Mouse (Mus musculus) liver, postnatal 0 days (tissue): ENCODE data around the gene Slc16a5. TPM values are rescaled to one million over a fixed set of nuclear protein-coding genes. Genes with fewer than 3 reads are reported as not detected.

Source experiments
- ATAC-seq: fragments of 200-750 bp; cut with Nextera tagmentation; 2 replicates; pipeline ENCODE4 v1.8.0; 2017; ENCODE audit warnings: mild to moderate bottlenecking, moderate library complexity
- DNase-seq: peaks from one replicate; pipeline ENCODE4 v3.0.0-alpha.2; 2016
- H3K27ac ChIP-seq: fragments of 300-500 bp; sonication (generic); 2 replicates; pipeline ENCODE4 v1.5.1; 2014; ENCODE audit warnings: antibody characterized with exemption, moderate library complexity, mild to moderate bottlenecking, low read depth
- H3K27me3 ChIP-seq: fragments of 300-500 bp; sonication (generic); 2 replicates; pipeline ENCODE4 v1.6.1; 2014; ENCODE audit warnings: low read length, control low read depth, mixed read lengths; ENCODE audit not compliant: insufficient read depth
- H3K36me3 ChIP-seq: fragments of 300-500 bp; sonication (generic); replicated peaks from 2 replicates; pipeline ENCODE4 v1.6.1; 2014; ENCODE audit warnings: mild to moderate bottlenecking, control low read depth, low read length, moderate library complexity, mixed read lengths; ENCODE audit not compliant: insufficient read depth
- H3K4me1 ChIP-seq: fragments of 300-500 bp; sonication (generic); 2 replicates; pipeline ENCODE4 v1.6.1; 2014; ENCODE audit warnings: antibody characterized with exemption, mild to moderate bottlenecking, control low read depth; ENCODE audit not compliant: insufficient read depth
- H3K4me2 ChIP-seq: fragments of 300-500 bp; sonication (generic); 2 replicates; pipeline ENCODE4 v1.6.1; 2014; ENCODE audit warnings: low read depth, mild to moderate bottlenecking, low read length, moderate library complexity, mixed read lengths
- H3K4me3 ChIP-seq: fragments of 300-500 bp; sonication (generic); 2 replicates; pipeline ENCODE4 v1.5.1; 2014; ENCODE audit warnings: low read depth, low read length
- H3K9ac ChIP-seq: fragments of 300-500 bp; sonication (generic); replicated peaks from 2 replicates; pipeline ENCODE4 v1.6.1; 2014; ENCODE audit warnings: mild to moderate bottlenecking, moderate library complexity
- H3K9me3 ChIP-seq: fragments of 300-500 bp; sonication (generic); 2 replicates; pipeline ENCODE4 v1.6.1; 2016; ENCODE audit warnings: mild to moderate bottlenecking, control low read depth, low read length, mixed read lengths
- CTCF ChIP-seq: sonication (generic); IDR thresholded peaks from 2 replicates; pipeline ENCODE4 v1.5.1; 2016; ENCODE audit warnings: antibody characterized with exemption, low read depth
- EP300 ChIP-seq: IDR thresholded peaks from 2 replicates; pipeline ENCODE4 v1.6.1; 2016; ENCODE audit warnings: antibody characterized with exemption, low read depth, mild to moderate bottlenecking
- WGBS: fragments of 180-500 bp; shearing (Covaris S2); extraction: QIAGEN DNeasy Blood & Tissue Kit; methylation state at CpG from one replicate; pipeline ENCODE4 v1.1.7; 2014; ENCODE audit not compliant: insufficient replicate concordance; 5-methylcytosine and 5-hydroxymethylcytosine counted together
- polyA plus RNA-seq: library from polyadenylated mRNA; unstranded; fragments of >200 nt; fragmentation: Nextera tagmentation; extraction: Ambion mirVana; gene quantifications from 2 replicates; pipeline ENCODE4 v1.2.1, GENCODE M21; 2015

Slc16a5 gene
- polyA plus RNA-seq, 1 experiment from 2014 or later, result 10.4 TPM

DNA sequence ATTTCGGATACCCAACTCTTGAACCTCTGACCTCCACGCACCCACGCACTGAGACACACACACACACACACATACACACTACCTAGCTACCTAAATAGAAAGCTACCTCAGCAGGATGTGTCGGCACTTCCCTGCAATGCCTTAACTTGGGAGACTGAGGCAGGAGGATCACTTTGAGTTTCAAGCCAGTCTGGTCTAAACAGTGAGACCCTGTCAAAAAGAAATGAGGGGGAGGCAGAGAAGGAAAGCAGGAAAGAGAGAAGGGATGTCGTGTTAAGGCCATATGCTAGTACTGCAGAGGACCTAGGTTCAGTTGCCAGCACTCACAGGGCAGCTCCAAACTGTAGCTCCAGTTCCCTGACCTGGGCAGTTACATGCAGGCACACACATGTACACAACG, 52.7 kb downstream of the Slc16a5 start:
- no peak for ATAC-seq

DNA sequence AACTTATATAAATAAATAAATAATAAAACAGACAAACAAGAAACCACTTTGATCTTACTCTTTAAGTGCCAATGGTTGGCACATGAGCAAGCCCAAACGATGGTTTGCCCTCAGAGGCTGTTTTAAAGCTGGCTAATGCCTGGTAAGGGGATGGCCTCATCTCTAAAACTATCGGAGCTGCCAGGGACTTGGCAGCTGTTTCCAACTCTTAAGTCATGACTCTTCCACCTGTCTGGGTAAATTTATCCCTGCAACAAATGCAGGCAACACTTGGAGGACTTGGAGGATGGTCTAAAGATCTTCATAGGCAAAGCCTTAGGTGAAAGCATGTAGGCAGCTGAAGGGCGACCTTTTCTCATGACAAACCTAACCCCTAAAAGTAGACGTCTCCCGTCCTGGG, 54.7 kb downstream of the Slc16a5 start:
- DNase-seq (no peak), ATAC-seq (no peak)
- Histone ChIP-seq H3K4me1 (peaks cover 15% of the 10 kb centered on the region), H3K27me3 (no peaks in the 10 kb centered on the region), H3K4me2 (no peak overlapping the region), H3K27ac (no peak overlapping the region), H3K9ac (no peak overlapping the region), H3K4me3 (no peak overlapping the region), H3K36me3 (no peaks in the 10 kb centered on the region), H3K9me3 (no peaks in the 10 kb centered on the region)
- TF ChIP-seq CTCF (no peak), EP300 (no peak)
- 79% methylated on average over 5 of the region's 5 CpGs for WGBS

More for the DNA sequence above, 52.7 kb downstream of the Slc16a5 start:
- no peak for TF ChIP-seq CTCF
- TF ChIP-seq EP300, result no peak
- Histone ChIP-seq H3K9ac (no peak overlapping the region), H3K4me2 (no peak overlapping the region), H3K4me3 (no peak overlapping the region), H3K4me1 (peaks cover 33% of the 10 kb centered on the region), H3K36me3 (no peaks in the 10 kb centered on the region), H3K9me3 (no peaks in the 10 kb centered on the region), H3K27ac (no peak overlapping the region), H3K27me3 (no peaks in the 10 kb centered on the region)
- WGBS, result 62% methylated on average over 6 of the region's 6 CpGs
- no peak for DNase-seq

DNA sequence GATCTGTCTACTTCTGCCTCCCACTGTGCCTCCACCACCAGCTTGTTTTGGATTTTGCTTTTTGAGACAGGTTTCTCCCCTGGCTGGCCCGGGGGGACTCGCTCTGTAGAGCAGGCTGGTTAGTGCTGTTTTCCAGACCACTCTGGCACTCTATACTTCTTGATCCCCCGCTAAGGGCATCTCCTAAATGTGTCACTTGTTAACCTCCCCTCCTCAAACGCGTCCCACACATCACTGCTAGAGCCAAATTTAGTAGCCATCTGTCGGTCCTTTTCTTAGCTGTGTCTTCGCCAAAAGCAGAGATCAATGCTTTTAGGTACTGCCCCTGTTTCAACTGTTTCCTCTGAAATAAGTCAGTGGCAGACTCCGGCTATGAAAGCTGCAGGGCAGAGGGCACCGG, 56.4 kb downstream of the Slc16a5 start:
- no peak for DNase-seq
- Histone ChIP-seq H3K4me1 (peaks cover 4% of the 10 kb centered on the region; the same call in 1 of the 2 replicates), H3K4me3 (no peak overlapping the region), H3K27me3 (no peaks in the 10 kb centered on the region), H3K9ac (no peak overlapping the region), H3K27ac (no peak overlapping the region), H3K9me3 (no peaks in the 10 kb centered on the region), H3K4me2 (no peak overlapping the region), H3K36me3 (peaks cover 6% of the 10 kb centered on the region; the same call in 1 of the 2 replicates)
- 59% methylated on average over 9 of the region's 9 CpGs for WGBS
- no peak for ATAC-seq
- TF ChIP-seq CTCF (no peak), EP300 (no peak)

DNA sequence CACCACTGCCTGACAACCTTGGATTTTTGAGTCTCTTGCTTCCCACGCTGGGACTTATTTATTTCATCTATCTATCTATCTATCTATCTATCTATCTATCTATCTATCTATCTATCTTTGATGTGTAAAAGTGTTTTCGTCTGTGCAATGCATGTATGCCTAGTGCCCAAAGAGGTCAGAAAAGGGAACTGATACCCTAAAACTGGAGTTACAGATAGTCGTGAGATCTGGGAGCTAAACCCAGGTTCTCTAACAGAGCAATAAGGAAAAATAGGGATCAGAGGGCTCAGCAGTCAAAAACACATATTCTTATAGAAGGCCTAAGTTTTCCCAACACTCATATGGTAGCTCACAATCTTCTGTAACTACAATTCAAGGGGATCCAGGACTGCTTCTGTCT, 57.3 kb downstream of the Slc16a5 start:
- peaks cover 4% of the 10 kb centered on the region; the same call in 1 of the 2 replicates for H3K4me1 ChIP-seq
- H3K9me3 ChIP-seq, result no peaks in the 10 kb centered on the region
- DNase-seq (no peak), ATAC-seq (no peak)
- H3K4me3 ChIP-seq, result no peak overlapping the region
- WGBS, result 65% methylated on average over 3 of the region's 3 CpGs
- no peak overlapping the region for H3K4me2 ChIP-seq
- TF ChIP-seq CTCF (no peak), EP300 (no peak)
- H3K27me3 ChIP-seq, result no peaks in the 10 kb centered on the region
- peaks cover 8% of the 10 kb centered on the region; the same call in 1 of the 2 replicates for H3K36me3 ChIP-seq
- no peak overlapping the region for H3K9ac ChIP-seq
- no peak overlapping the region for H3K27ac ChIP-seq

DNA sequence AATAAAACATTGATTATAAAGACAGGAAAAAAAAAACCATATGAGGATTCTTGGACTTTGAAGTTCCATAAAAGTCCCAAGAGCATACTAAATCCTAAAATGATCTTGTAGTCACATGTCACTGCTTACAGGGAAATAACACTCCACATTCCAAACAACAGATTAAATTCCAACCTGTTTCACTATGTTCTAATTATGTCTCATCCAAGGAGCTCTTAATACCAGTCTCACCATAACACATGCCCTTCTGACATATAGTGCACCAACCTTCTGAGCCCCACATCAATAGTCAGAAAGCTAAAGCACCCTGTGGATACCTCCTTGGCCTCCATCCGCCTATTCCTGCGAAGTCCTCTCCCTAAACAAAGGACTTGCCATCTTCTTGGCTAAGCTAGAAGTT, 57.9 kb downstream of the Slc16a5 start:
- Histone ChIP-seq H3K9ac (no peak overlapping the region), H3K27me3 (no peaks in the 10 kb centered on the region), H3K27ac (no peak overlapping the region), H3K36me3 (peaks cover 13% of the 10 kb centered on the region; the same call in 1 of the 2 replicates), H3K4me1 (peaks cover 2% of the 10 kb centered on the region; the same call in 1 of the 2 replicates), H3K9me3 (no peaks in the 10 kb centered on the region), H3K4me3 (no peak overlapping the region), H3K4me2 (no peak overlapping the region)
- no peak for TF ChIP-seq CTCF
- no peak for TF ChIP-seq EP300
- WGBS, result 88% methylated on average over 2 of the region's 2 CpGs
- DNase-seq (no peak), ATAC-seq (no peak)

DNA sequence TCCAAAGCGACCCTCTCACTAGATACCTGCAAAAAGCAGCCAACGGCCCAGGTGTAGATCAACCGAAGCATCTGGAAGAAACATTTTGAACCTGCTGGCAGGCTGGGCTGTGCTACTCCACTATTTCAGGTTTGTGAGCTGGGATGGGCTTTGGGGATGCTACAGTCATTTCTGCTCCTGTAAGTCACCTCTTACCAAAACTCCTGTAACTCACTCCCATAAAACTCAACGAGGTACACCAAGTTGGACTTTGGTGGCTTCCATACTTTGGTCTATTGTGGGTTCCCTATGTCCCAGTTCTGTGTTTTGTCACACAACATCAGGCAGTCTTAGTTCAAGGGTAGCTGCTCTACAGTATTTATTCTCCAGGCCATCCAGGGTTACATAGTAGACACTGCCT, 58.8 kb downstream of the Slc16a5 start:
- ATAC-seq, result no peak
- no peak overlapping the region for H3K9ac ChIP-seq
- no peak overlapping the region for H3K27ac ChIP-seq
- no peaks in the 10 kb centered on the region for H3K9me3 ChIP-seq
- H3K36me3 ChIP-seq, result peaks cover 22% of the 10 kb centered on the region
- no peaks in the 10 kb centered on the region for H3K27me3 ChIP-seq
- H3K4me2 ChIP-seq, result no peak overlapping the region
- TF ChIP-seq EP300, result no peak
- TF ChIP-seq CTCF, result no peak
- DNase-seq, result no peak
- WGBS, result 76% methylated on average over 4 of the region's 4 CpGs
- no peak overlapping the region for H3K4me3 ChIP-seq
- H3K4me1 ChIP-seq, result no peaks in the 10 kb centered on the region

DNA sequence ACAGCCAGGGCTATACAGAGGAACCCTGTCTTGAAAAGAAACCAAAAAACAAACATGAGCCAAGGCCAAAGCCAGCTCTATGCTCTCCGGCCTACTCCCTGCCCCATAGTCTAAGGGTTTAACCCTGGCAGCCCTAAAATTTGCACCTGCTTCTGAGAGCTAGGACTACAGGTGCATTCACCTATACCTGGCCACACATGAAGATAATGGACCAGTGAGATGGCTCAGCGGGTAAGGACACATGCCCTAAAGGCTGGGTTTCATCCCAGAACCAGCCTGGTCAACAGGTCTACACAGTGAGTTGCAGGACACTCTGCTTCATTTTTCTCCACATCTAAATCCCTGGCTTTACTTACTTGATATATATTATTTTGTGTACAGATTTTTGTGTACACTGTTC, 60.0 kb downstream of the Slc16a5 start:
- H3K27me3 ChIP-seq, result no peaks in the 10 kb centered on the region
- WGBS, result 97% methylated on average over 2 of the region's 2 CpGs
- no peak for ATAC-seq

More for the DNA sequence above, 60.0 kb downstream of the Slc16a5 start:
- TF ChIP-seq CTCF, result no peak
- TF ChIP-seq EP300, result no peak
- no peak for DNase-seq
- Histone ChIP-seq H3K9ac (no peak overlapping the region), H3K36me3 (peaks cover 32% of the 10 kb centered on the region), H3K27ac (no peak overlapping the region), H3K4me3 (no peak overlapping the region), H3K9me3 (no peaks in the 10 kb centered on the region), H3K4me1 (no peaks in the 10 kb centered on the region), H3K4me2 (no peak overlapping the region)
